Mouse (Mus musculus): Measurements from ENCODE around the gene Cracr2b.

Cracr2b gene
- long read RNA-seq, experiment 1, partial matches to known transcripts, result 5 of 12 reads
- long read RNA-seq, experiment 1, other reads (novel, unspliced or antisense), result 7 of 12 reads
- long read RNA-seq, experiment 2, partial matches to known transcripts, result 6 of 9 reads
- long read RNA-seq, experiment 2, other reads (novel, unspliced or antisense), result 3 of 9 reads

GRCm38 (mm10) chr7:141460391-141461113 lies at the start of gene Cracr2b:
Cracr2b (plus strand) TSS chr7:141461094.
- intact Hi-C loops (cut with DNase I), result no loop called here

- intact Hi-C loops (cut with DNase I), result loop anchor here (5.0 kb wide), 1 partner anchor 46 kb away; the partner anchor contains the start of gene Pnpla2
Measured at GRCm38 (mm10) chr7:141411667-141412066, 49.2 kb upstream of the Cracr2b start.

- intact Hi-C loops (cut with DNase I), result loop anchor here (5.0 kb wide), 1 partner anchor 44 kb away; the partner anchor contains the start of gene Pnpla2
Measured at GRCm38 (mm10) chr7:141413331-141413730, 47.6 kb upstream of the Cracr2b start.

GRCm38 (mm10) chr7:141413809-141414584 lies 46.9 kb upstream of the Cracr2b start, which contains the start of gene Gatd1:
Gatd1 (minus strand) TSS chr7:141414136.
- intact Hi-C loops (cut with DNase I), result loop anchor here (5.0 kb wide), 1 partner anchor 43 kb away; the partner anchor contains the start of gene Pnpla2

DNA sequence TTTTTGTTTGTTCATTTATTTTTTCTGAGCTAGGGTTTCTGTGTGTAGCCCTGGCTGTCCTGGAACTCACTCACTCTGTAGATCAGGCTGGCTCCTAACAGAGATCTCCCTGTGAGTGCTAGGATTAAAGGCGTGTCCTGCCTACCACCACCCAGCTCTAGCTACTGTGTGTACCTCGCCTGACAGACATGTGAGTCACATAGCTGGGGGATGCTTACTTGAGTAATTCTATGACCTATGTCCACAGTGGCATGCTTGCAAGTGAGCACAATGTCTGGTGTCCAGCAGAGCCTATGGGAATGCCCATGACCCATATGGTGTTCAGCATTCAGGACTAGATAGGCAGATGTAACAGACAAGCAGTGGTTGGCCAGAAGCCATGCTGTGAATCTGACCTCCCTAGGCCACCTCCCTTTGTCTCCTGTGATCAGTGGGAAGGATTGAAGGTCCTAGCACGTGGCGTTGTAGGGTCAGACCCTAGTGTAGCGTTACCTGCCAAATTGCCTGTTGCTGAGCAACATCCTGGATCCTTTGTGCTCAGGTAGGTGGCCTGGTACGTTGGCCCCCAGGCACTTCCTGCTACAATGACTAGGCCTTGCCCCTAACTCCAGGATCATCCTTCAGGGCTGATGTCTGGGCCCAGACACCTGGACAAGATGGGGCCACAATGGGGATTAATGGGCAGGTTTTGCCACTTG lies 44.6 kb upstream of the Cracr2b start:
- intact Hi-C loops (cut with DNase I), result no loop called here

- intact Hi-C loops (cut with DNase I), result no loop called here
Measured at GRCm38 (mm10) chr7:141417731-141418681, 42.9 kb upstream of the Cracr2b start.

- intact Hi-C loops (cut with DNase I), result no loop called here
Measured at GRCm38 (mm10) chr7:141418970-141419369, 41.9 kb upstream of the Cracr2b start.

DNA sequence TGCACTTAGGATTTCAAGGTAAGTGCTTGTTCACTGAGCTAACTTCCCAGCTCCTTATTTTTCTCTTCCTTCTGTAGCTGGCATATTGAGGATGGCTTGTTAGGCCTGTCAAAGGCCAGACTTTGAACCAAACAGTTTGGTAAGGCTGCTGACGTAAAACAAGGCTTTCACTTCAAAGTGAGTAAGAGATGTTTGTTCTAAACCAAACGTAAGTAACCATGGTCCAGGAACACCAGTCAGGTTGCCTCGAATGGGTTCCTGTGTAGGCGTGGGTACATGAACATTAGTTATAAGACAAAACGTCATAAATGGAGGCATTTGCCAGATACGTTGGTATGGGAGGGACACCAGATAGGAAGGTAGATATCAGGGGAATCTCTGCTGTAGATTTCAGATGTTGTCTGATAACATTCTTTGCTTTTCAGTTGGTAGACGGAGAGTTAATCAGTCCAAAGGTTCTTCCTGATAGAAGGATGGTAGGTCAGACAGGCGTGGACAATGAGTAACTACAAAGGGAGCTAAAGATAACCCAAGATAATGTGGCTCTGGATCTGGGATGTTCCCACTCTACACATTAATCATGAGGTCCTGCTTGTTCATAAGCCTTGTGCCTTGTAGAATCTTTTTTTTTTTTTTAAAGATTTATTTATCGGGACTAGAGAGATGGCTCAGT lies 40.7 kb upstream of the Cracr2b start:
- intact Hi-C loops (cut with DNase I), result no loop called here

DNA sequence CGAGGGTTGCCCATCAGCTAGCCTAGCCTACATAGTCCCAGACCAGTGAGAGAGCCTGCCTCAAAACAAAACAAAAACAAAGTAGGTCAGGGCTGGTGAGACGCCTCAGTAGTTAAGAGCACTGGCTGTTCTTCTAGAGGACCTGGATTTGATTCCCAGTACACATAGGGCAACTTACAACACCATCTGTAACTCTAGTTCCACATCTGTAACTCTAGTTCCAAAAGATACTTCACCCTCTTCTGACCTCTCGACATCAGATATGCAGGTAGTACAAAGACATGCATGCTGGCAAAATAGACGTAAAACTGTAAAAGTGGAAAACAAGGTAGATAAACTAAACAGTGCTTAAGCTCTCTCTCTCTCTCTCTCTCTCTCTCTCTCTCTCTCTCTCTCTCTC lies 37.1 kb upstream of the Cracr2b start:
- intact Hi-C loops (cut with DNase I), result no loop called here

GRCm38 (mm10) chr7:141426948-141427730 lies 33.8 kb upstream of the Cracr2b start:
- intact Hi-C loops (cut with DNase I), result no loop called here

DNA sequence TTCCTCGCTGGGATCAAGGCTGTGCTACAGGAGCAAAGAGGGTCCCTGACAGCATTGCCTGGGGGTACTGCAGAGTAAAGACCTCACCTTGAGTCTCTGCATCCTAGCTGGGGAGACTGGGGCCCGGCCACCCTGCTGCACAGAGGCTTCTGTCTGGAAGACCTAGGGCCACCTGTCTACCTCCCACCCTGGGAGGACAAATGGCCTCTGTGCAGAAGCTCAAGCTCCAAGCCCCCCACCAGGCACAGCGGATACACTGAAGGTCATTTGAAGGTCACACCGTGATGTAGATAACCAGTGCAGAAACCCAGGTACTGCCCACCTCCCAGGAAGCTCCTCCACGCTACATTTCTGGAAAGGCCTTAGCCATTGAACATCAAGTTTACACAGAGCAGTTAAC lies 32.2 kb upstream of the Cracr2b start:
- intact Hi-C loops (cut with DNase I), result no loop called here

GRCm38 (mm10) chr7:141429310-141429709 lies 31.6 kb upstream of the Cracr2b start, which contains the start of gene Cend1:
Cend1 (minus strand) TSS chr7:141429491.
- intact Hi-C loops (cut with DNase I), result no loop called here

DNA sequence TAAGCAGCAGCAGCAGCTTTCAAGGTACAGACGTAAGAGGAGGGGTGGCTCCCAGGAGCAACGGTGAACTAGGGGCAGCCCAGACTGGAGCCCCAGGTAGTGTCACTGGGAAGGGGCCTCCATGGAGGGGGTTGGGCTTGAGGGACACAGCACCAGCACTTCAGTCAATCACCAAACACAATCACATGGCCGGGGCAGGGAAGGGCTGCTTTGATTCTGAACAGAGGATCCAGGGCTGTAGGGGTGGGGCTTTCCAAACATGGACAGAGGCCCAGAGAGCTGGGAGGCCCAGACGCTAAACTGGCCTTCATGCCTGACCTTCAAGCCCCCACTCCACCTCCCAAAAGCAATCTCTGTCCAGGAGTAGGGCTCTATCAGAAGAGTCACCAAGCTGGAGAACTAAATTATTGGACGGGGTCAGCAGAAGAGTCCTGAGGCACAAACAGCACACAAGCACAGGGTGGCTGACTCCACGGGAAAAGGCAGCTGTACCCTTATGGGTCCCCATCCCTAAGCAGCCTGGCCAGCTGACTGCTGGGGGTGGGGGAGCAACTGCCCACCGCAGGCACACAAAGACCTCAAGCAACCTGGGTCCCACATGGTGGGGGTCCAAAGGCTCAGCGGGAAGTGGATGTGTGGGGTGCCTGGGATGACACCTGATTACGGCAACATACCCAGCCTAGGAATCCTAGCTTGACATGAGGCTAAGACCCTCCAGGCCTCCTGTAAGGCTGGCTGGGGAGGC lies 30.9 kb upstream of the Cracr2b start:
- intact Hi-C loops (cut with DNase I), result no loop called here

GRCm38 (mm10) chr7:141430585-141431240 lies 30.2 kb upstream of the Cracr2b start:
- intact Hi-C loops (cut with DNase I), result no loop called here

- intact Hi-C loops (cut with DNase I), result no loop called here
Measured at GRCm38 (mm10) chr7:141431434-141432185, 29.3 kb upstream of the Cracr2b start.

DNA sequence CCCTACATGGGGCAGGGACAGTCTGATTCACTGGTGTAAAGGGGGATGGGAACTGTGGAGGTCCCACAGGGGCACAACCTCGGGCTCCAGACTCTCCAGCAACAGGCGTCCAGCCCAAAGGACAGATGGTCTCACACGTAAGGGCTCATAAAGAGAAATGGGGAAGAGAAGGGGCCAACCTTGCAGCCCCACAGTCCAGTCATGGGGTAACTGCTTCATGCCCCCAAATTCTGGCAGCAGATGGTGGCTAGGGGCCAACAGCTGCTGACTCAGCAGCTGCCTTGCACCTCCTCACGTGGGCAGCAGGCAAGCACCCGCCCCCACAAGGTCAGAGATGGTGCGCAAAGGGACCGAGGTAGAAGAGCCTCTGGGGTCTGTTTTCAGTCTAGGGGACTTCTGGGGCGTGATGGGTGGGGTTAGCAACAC lies 28.7 kb upstream of the Cracr2b start:
- intact Hi-C loops (cut with DNase I), result no loop called here

All from adrenal gland (tissue).